Mouse (Mus musculus) forebrain, postnatal 0 days (tissue): ENCODE results near the gene Cyfip2. TPM values are rescaled to one million over a fixed set of nuclear protein-coding genes. Genes with fewer than 3 reads are reported as not detected.

Experiments
- ATAC-seq: fragments of 200-750 bp; cut with Nextera tagmentation; 2 replicates; pipeline ENCODE4 v1.8.0; 2017; ENCODE audit warnings: mild to moderate bottlenecking, moderate library complexity
- DNase-seq: peaks from one replicate; pipeline ENCODE4 v3.0.0-alpha.2; 2015
- H3K27ac ChIP-seq: fragments of 300-500 bp; sonication (generic); 2 replicates; pipeline ENCODE4 v1.5.1; 2014; ENCODE audit warnings: low read depth, mild to moderate bottlenecking, antibody characterized with exemption, low read length, moderate library complexity, mixed read lengths
- H3K27me3 ChIP-seq: fragments of 300-500 bp; sonication (generic); 2 replicates; pipeline ENCODE4 v1.6.1; 2014; ENCODE audit warnings: mild to moderate bottlenecking, low read length, mixed read lengths; ENCODE audit not compliant: insufficient read depth
- H3K36me3 ChIP-seq: fragments of 300-500 bp; sonication (generic); 2 replicates; pipeline ENCODE4 v1.6.1; 2014; ENCODE audit warnings: mild to moderate bottlenecking, moderate library complexity; ENCODE audit not compliant: insufficient read depth
- H3K4me1 ChIP-seq: fragments of 300-500 bp; sonication (generic); 2 replicates; pipeline ENCODE4 v1.6.1; 2014; ENCODE audit warnings: antibody characterized with exemption; ENCODE audit not compliant: insufficient read depth
- H3K4me2 ChIP-seq: fragments of 300-500 bp; sonication (generic); 2 replicates; pipeline ENCODE4 v1.6.1; 2014; ENCODE audit warnings: low read depth, mild to moderate bottlenecking, moderate library complexity
- H3K4me3 ChIP-seq: fragments of 300-500 bp; sonication (generic); 2 replicates; pipeline ENCODE4 v1.5.1; 2014; ENCODE audit warnings: low read depth, low read length, mixed read lengths
- H3K9ac ChIP-seq: fragments of 300-500 bp; sonication (generic); 2 replicates; pipeline ENCODE4 v1.6.1; 2014; ENCODE audit warnings: mild to moderate bottlenecking
- H3K9me3 ChIP-seq: fragments of 300-500 bp; sonication (generic); 2 replicates; pipeline ENCODE4 v1.6.1; 2016; ENCODE audit warnings: low read length
- CTCF ChIP-seq: sonication (generic); IDR thresholded peaks from 2 replicates; pipeline ENCODE4 v1.5.1; 2016; ENCODE audit warnings: antibody characterized with exemption, control low read depth, low read depth
- WGBS: fragments of 180-500 bp; shearing (Covaris S2); extraction: QIAGEN DNeasy Blood & Tissue Kit; methylation state at CpG from one replicate; pipeline ENCODE4 v1.1.7; 2014; 5-methylcytosine and 5-hydroxymethylcytosine counted together
- microRNA-seq, 2 experiments: library from miRNA; unstranded; fragments of <30 nt; microRNA quantifications; one replicate each; pipeline ENCODE4; 2016
- polyA plus RNA-seq: library from polyadenylated mRNA; unstranded; fragments of >200 nt; fragmentation: Nextera tagmentation; extraction: Ambion mirVana; gene quantifications from 2 replicates; pipeline ENCODE4 v1.2.1, GENCODE M21; 2015
- total RNA-seq: library from RNA; depleted of rRNA; stranded (reverse); fragments of >200 nt; gene quantifications from 2 replicates; pipeline ENCODE4 v1.2.3, GENCODE M21; 2014; rRNA removed

Gene Cyfip2
- total and polyA plus RNA-seq, 2 experiments from 2014 or later, result 75.8 to 114 TPM

DNA sequence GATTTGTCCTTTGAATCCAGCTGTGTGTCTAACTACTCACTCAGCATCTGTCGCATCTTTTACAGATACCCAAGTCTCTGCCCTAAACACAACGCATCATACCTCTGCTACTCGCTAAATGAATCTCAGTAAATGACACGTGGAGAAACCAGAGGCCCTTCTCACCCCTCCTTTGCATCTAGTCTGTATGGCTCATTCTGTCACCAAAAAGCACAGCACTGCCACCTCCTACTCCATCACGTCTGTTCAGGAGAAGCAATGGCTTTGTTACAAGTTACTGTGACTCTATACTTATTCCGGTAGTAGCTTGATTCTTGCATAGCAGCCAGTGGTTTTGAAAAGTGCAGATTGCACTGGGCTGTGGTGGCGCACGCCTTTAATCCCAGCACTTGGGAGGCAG, 155.7 kb downstream of the Cyfip2 start:
- no peak overlapping the region for H3K9ac ChIP-seq
- no peaks in the 10 kb centered on the region for H3K9me3 ChIP-seq
- ATAC-seq (no peak), DNase-seq (no peak)
- TF ChIP-seq CTCF, result no peak
- H3K4me2 ChIP-seq, result no peak overlapping the region
- H3K36me3 ChIP-seq, result no peaks in the 10 kb centered on the region
- no peak overlapping the region for H3K27ac ChIP-seq
- no peaks in the 10 kb centered on the region for H3K27me3 ChIP-seq
- no peak overlapping the region for H3K4me3 ChIP-seq
- no peaks in the 10 kb centered on the region for H3K4me1 ChIP-seq
- 90% methylated on average over 8 of the region's 8 CpGs for WGBS

DNA sequence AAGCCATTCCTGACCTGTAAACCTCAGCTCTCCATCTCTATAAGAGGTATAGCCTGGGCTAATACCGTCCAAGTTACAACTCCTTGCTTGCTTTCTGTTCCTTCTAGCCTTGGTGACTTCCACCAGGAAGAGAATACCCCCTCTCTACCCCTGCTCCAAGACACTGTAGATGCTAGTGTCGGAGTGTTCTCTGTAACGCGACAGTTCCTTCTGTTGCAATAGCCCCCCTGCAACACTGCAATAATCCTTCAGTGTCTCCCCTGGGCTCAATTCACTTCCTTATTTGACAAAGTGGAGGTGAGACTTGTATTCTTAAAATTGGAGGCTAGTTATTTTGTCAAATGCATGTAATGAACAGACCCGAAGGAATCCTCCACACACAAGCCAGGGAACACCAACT, 166.0 kb downstream of the Cyfip2 start:
- no peak overlapping the region for H3K9ac ChIP-seq
- H3K9me3 ChIP-seq, result no peaks in the 10 kb centered on the region
- ATAC-seq (no peak), DNase-seq (no peak)
- no peaks in the 10 kb centered on the region for H3K27me3 ChIP-seq
- no peak for TF ChIP-seq CTCF
- peaks cover 37% of the 10 kb centered on the region for H3K36me3 ChIP-seq
- no peak overlapping the region for H3K4me2 ChIP-seq
- no peaks in the 10 kb centered on the region for H3K4me1 ChIP-seq
- no peak overlapping the region for H3K4me3 ChIP-seq
- H3K27ac ChIP-seq, result no peak overlapping the region
- WGBS, result 92% methylated on average over 5 of the region's 5 CpGs

DNA sequence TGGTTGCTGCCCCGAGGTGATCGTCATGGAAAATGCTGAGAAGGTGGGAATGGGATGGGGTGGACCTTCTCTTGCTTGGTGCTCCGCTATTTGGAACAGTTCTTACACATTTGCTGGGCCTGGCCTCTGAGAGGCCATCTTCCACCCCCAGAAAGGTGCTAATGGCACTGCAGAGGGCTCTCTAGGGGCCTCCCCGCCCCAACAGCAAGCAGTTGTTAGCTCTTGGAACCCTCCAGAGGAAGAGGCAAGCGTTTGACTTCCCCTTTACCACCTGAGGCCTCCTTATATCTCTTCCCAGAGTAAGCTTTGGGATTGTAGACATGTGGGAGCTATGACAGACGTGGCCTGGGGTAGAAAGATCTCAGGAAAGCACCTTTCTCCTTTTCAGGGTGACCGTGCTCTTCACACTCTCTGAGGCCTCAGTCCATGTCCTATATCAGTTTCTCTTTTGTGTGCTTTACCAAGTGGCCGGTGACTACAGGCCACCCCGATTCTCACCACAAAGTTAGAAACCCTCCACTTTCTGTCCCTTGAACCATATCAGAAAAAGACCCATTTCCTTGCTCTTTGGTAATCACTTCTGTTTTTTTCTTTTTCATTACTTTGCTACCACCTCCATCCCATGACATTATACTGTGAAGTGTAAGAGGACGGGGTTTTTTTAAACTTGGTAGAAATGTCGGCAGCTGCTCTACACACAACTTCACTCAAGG, 167.3 kb downstream of the Cyfip2 start:
- Histone ChIP-seq H3K36me3 (peaks cover 47% of the 10 kb centered on the region), H3K27ac (no peak overlapping the region), H3K27me3 (no peaks in the 10 kb centered on the region), H3K4me3 (no peak overlapping the region), H3K4me1 (no peaks in the 10 kb centered on the region), H3K4me2 (no peak overlapping the region), H3K9me3 (no peaks in the 10 kb centered on the region), H3K9ac (no peak overlapping the region)
- ATAC-seq (no peak), DNase-seq (no peak)
- no peak for TF ChIP-seq CTCF
- WGBS, result 92% methylated on average over 11 of the region's 11 CpGs

Small RNA genes lying within 50 kb of the gene (microRNA-seq; reads per million reads assigned to microRNA genes)
- gene Mir7239, result 0 reads per million in 2 experiments

Other genes with a start within 250 kb of the Cyfip2 start
- 0.14 and 0.38 TPM in 2 replicates for gene Nipal4, start 146.4 kb downstream of the Cyfip2 start, total RNA-seq
- gene Nipal4, start 146.4 kb downstream of the Cyfip2 start, polyA plus RNA-seq, result 0.06 and 0.07 TPM in 2 replicates
- gene Fndc9, start 77.3 kb downstream of the Cyfip2 start, total RNA-seq, result 11.1 and 12.2 TPM in 2 replicates
- 9.9 and 15.9 TPM in 2 replicates for gene Fndc9, start 77.3 kb downstream of the Cyfip2 start, polyA plus RNA-seq
- gene Itk, start 76.7 kb upstream of the Cyfip2 start, total RNA-seq, result 0.19 and 0.31 TPM in 2 replicates
- gene Itk, start 76.7 kb upstream of the Cyfip2 start, polyA plus RNA-seq, result 0.05 and 0.06 TPM in 2 replicates
- not detected in 2 replicates for gene Fam71b, start 83.7 kb upstream of the Cyfip2 start, total RNA-seq
- not detected in 2 replicates for gene Fam71b, start 83.7 kb upstream of the Cyfip2 start, polyA plus RNA-seq
- 39.7 and 43.9 TPM in 2 replicates for gene Med7, start 124.1 kb upstream of the Cyfip2 start, total RNA-seq
- gene Med7, start 124.1 kb upstream of the Cyfip2 start, polyA plus RNA-seq, result 60.3 and 70.6 TPM in 2 replicates
- gene Havcr2, start 142.1 kb upstream of the Cyfip2 start, total RNA-seq, result 0.23 and 1.1 TPM in 2 replicates
- gene Havcr2, start 142.1 kb upstream of the Cyfip2 start, polyA plus RNA-seq, result 0.13 and 0.22 TPM in 2 replicates
- gene Gm12169, start 211.4 kb upstream of the Cyfip2 start, total RNA-seq, result not detected in 2 replicates
- not detected in 2 replicates for gene Gm12169, start 211.4 kb upstream of the Cyfip2 start, polyA plus RNA-seq